Mouse (Mus musculus) intestine, embryonic 14.5 days (tissue): ENCODE measurements around the gene Mrln. TPM values are rescaled to one million over a fixed set of nuclear protein-coding genes. Genes with fewer than 3 reads are reported as not detected.

Experiments
- ATAC-seq: fragments of 200-750 bp; cut with Nextera tagmentation; replicated peaks from 2 replicates; pipeline ENCODE4 v1.8.0; 2017; ENCODE audit warnings: low read depth, moderate number of reproducible peaks, moderate TSS enrichment, moderate library complexity; ENCODE audit not compliant: low FRiP score, low TSS enrichment
- DNase-seq: peaks from one replicate; pipeline ENCODE4 v3.0.0-alpha.2; 2018; ENCODE audit warnings: low spot score
- H3K27ac ChIP-seq: fragments of 300-500 bp; sonication (generic); 2 replicates; pipeline ENCODE4 v1.5.1; 2014; ENCODE audit warnings: low read depth, mild to moderate bottlenecking, control low read depth
- H3K27me3 ChIP-seq: fragments of 300-500 bp; sonication (generic); replicated peaks from 2 replicates; pipeline ENCODE4 v1.6.1; 2014; ENCODE audit warnings: low read length, control low read depth; ENCODE audit not compliant: control insufficient read depth, insufficient read depth
- H3K36me3 ChIP-seq: fragments of 300-500 bp; sonication (generic); 2 replicates; pipeline ENCODE4 v1.6.1; 2014; ENCODE audit warnings: low read length, control low read depth; ENCODE audit not compliant: control insufficient read depth, insufficient read depth
- H3K4me1 ChIP-seq: fragments of 300-500 bp; sonication (generic); replicated peaks from 2 replicates; pipeline ENCODE4 v1.6.1; 2014; ENCODE audit warnings: low read length, control low read depth, mixed read lengths; ENCODE audit not compliant: control insufficient read depth, insufficient read depth
- H3K4me2 ChIP-seq: fragments of 300-500 bp; sonication (generic); 2 replicates; pipeline ENCODE4 v1.6.1; 2014; ENCODE audit warnings: low read length
- H3K4me3 ChIP-seq: fragments of 300-500 bp; sonication (generic); 2 replicates; pipeline ENCODE4 v1.5.1; 2014; ENCODE audit warnings: low read depth, low read length, control low read depth, mixed read lengths
- H3K9ac ChIP-seq: fragments of 300-500 bp; sonication (generic); 2 replicates; pipeline ENCODE4 v1.6.1; 2014; ENCODE audit warnings: mild to moderate bottlenecking, low read length
- H3K9me3 ChIP-seq: fragments of 300-500 bp; sonication (generic); 2 replicates; pipeline ENCODE4 v1.6.1; 2016; ENCODE audit warnings: low read length, control low read depth; ENCODE audit not compliant: control insufficient read depth
- WGBS: fragments of 180-500 bp; shearing (Covaris S2); extraction: QIAGEN DNeasy Blood & Tissue Kit; methylation state at CpG from one replicate; pipeline ENCODE4 v1.1.7; 2014; 5-methylcytosine and 5-hydroxymethylcytosine counted together
- polyA plus RNA-seq: library from polyadenylated mRNA; unstranded; fragments of >200 nt; fragmentation: Nextera tagmentation; extraction: Ambion mirVana; gene quantifications from 2 replicates; pipeline ENCODE4 v1.2.1, GENCODE M21; 2014

Mrln gene
- polyA plus RNA-seq, 1 experiment from 2014 or later = 1.0 TPM

GRCm38 (mm10) chr10:70186136-70186535 lies 18.3 kb upstream of the Mrln start:
- H3K9me3 ChIP-seq = no peaks in the 10 kb centered on the region
- H3K36me3 ChIP-seq = peaks cover 50% of the 10 kb centered on the region
- H3K4me3 ChIP-seq = no peak overlapping the region
- no peaks in the 10 kb centered on the region; the same call in 1 of the 2 replicates for H3K4me1 ChIP-seq
- 69% methylated on average over 9 of the region's 9 CpGs for WGBS
- H3K27me3 ChIP-seq = no peaks in the 10 kb centered on the region
- no peak overlapping the region for H3K27ac ChIP-seq
- DNase-seq (no peak), ATAC-seq (no peak; the same call in 1 of the 2 replicates)
- no peak overlapping the region for H3K4me2 ChIP-seq
- H3K9ac ChIP-seq = no peak overlapping the region

- 90% methylated on average over 7 of the region's 7 CpGs for WGBS
- H3K9me3 ChIP-seq = no peaks in the 10 kb centered on the region
- no peak; the same call in 1 of the 2 replicates for ATAC-seq
- H3K27ac ChIP-seq = no peak overlapping the region
- no peaks in the 10 kb centered on the region for H3K27me3 ChIP-seq
- no peak for DNase-seq
- no peak overlapping the region for H3K9ac ChIP-seq
- no peak overlapping the region for H3K4me3 ChIP-seq
- H3K4me1 ChIP-seq = no peaks in the 10 kb centered on the region; the same call in 1 of the 2 replicates
- peaks cover 50% of the 10 kb centered on the region for H3K36me3 ChIP-seq
- H3K4me2 ChIP-seq = no peak overlapping the region
Observed at GRCm38 (mm10) chr10:70186586-70186985, 17.9 kb upstream of the Mrln start.

DNA sequence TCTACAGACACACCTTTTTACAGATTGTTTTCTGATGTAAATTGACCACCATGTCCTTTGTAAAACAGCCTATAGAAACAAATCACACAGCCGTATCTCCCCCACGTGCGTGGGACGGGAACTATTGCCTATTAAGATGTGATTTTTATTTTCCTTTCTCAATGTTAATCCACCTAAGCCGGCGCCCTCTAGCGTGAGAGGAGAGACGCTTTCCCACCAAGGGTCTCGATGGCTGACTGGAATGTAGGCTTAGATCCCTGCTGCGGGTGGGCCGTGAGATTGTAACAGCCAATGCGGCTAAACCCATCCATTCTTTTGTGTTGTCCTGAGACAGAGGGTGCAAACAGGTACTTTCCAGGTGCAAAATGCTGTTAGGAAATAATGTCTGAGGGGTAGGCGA lies 14.6 kb upstream of the Mrln start:
- Histone ChIP-seq H3K9me3 (no peaks in the 10 kb centered on the region), H3K36me3 (peaks cover 53% of the 10 kb centered on the region), H3K4me2 (no peak overlapping the region), H3K27me3 (no peaks in the 10 kb centered on the region), H3K27ac (no peak overlapping the region), H3K4me3 (no peak overlapping the region), H3K4me1 (no peaks in the 10 kb centered on the region), H3K9ac (no peak overlapping the region)
- no peak for ATAC-seq
- DNase-seq = no peak
- 87% methylated on average over 13 of the region's 13 CpGs for WGBS

GRCm38 (mm10) chr10:70194283-70194682 lies 10.2 kb upstream of the Mrln start:
- H3K4me3 ChIP-seq = no peak overlapping the region
- no peak for ATAC-seq
- H3K27me3 ChIP-seq = no peaks in the 10 kb centered on the region
- no peak overlapping the region for H3K9ac ChIP-seq
- H3K36me3 ChIP-seq = peaks cover 24% of the 10 kb centered on the region
- WGBS = 66% methylated on average over 9 of the region's 9 CpGs
- DNase-seq = no peak
- H3K27ac ChIP-seq = no peak overlapping the region
- H3K9me3 ChIP-seq = no peaks in the 10 kb centered on the region
- no peak overlapping the region for H3K4me2 ChIP-seq
- peaks cover 5% of the 10 kb centered on the region; the same call in 1 of the 2 replicates for H3K4me1 ChIP-seq

DNA sequence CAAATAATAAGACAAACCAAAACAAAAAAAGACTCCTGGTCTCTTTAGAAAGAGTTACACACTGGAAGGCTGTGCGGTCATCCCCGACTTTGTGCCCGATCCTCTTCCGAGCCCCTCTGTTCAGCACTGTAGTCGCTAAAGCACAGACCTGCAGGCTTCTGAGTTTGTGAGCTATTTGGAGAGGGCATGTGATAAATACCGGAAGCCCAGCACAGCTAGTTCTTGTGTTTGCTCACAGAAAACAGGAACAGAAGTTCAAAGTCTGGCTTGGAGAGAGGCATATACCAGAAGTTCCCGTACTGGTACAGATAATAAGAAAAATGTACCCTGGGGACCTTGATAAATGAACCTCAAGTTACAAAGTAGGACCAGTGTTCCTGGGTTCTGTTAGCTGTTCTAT lies 9.2 kb upstream of the Mrln start:
- H3K9ac ChIP-seq = no peak overlapping the region
- ATAC-seq (no peak), DNase-seq (no peak)
- H3K4me1 ChIP-seq = peaks cover 5% of the 10 kb centered on the region; the same call in 1 of the 2 replicates
- no peaks in the 10 kb centered on the region for H3K27me3 ChIP-seq
- 75% methylated on average over 7 of the region's 7 CpGs for WGBS
- peaks cover 15% of the 10 kb centered on the region for H3K36me3 ChIP-seq
- no peaks in the 10 kb centered on the region for H3K9me3 ChIP-seq
- H3K4me2 ChIP-seq = no peak overlapping the region
- H3K27ac ChIP-seq = no peak overlapping the region
- H3K4me3 ChIP-seq = no peak overlapping the region

DNA sequence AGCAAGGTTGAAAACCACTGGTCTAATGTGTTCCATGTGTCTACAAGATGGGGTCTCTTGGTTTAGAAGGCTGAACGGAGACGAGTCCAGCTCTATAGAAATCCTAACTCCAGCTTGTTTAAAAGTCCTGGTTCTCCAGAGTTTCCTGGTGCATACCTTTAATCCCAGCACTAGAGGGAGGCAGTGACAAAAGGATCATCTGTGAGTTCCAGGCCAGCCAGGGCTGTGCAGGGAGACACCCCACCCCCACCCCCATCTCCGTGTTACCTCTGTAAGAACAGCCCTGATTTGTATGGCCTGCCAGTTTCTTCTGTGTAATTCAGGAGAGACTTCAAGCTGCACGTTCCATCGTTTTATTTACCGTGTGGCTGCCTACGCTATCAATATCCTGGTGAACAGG lies 8.7 kb upstream of the Mrln start:
- WGBS = 39% methylated on average over 7 of the region's 7 CpGs
- ATAC-seq (0 out of 2 replicates have a peak, but pooled peaks have one; percentile 49), DNase-seq (no peak)
- Histone ChIP-seq H3K27me3 (no peaks in the 10 kb centered on the region), H3K4me3 (no peak overlapping the region), H3K4me1 (peaks cover 5% of the 10 kb centered on the region; the same call in 1 of the 2 replicates), H3K4me2 (no peak overlapping the region), H3K9me3 (no peaks in the 10 kb centered on the region), H3K9ac (no peak overlapping the region), H3K27ac (no peak overlapping the region), H3K36me3 (peaks cover 15% of the 10 kb centered on the region)

DNA sequence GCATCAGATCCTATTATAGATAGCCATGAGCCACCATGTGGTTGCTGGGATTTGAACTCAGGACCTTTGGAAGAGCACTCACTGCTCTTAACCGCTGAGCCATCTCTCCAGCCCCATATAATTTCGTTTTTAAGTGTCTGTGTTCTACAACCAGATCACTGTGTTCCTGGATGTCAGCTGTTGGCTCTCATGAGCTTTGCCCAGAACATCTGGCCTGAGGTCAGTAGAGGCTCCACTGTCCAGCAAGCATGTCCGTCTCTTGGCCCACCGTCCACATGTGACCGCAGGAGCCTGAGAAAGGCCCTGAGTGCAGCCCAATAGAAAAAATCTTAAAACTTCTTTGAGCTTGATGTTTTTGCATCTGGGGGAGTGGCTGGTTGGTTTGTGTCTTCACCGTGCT lies 7.8 kb upstream of the Mrln start:
- H3K9ac ChIP-seq = no peak overlapping the region
- H3K27me3 ChIP-seq = no peaks in the 10 kb centered on the region
- ATAC-seq = no peak
- 88% methylated on average over 6 of the region's 6 CpGs for WGBS
- peaks cover 13% of the 10 kb centered on the region for H3K36me3 ChIP-seq
- no peak overlapping the region for H3K4me3 ChIP-seq
- no peak overlapping the region for H3K27ac ChIP-seq
- no peaks in the 10 kb centered on the region for H3K9me3 ChIP-seq
- no peak overlapping the region for H3K4me2 ChIP-seq
- peaks cover 5% of the 10 kb centered on the region; the same call in 1 of the 2 replicates for H3K4me1 ChIP-seq
- DNase-seq = no peak

DNA sequence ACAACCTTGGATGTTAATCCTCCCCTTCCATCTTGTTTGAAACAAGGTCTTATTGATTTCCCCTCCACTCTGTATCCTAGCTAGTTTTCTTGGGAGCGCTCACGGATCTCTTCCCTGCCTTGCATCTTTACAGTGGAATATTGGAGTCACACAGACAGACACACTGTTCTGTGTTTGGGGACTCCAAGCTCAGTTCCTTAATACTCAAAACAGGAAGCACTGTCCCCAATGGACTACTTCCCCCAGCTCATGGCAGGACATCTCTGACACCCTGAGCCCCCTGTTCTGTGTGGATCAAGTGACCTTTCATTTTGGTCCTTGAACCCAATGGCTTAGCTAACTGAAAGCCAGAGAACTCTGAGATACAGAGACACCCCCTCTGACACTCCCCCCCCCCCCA lies 6.9 kb upstream of the Mrln start:
- Histone ChIP-seq H3K36me3 (peaks cover 5% of the 10 kb centered on the region), H3K9ac (no peak overlapping the region), H3K4me2 (no peak overlapping the region), H3K9me3 (no peaks in the 10 kb centered on the region), H3K27me3 (no peaks in the 10 kb centered on the region), H3K4me3 (no peak overlapping the region), H3K27ac (no peak overlapping the region), H3K4me1 (peaks cover 5% of the 10 kb centered on the region; the same call in 1 of the 2 replicates)
- no peak for DNase-seq
- WGBS = 70% methylated on average over 2 of the region's 2 CpGs
- ATAC-seq = no peak

GRCm38 (mm10) chr10:70198012-70198411 lies 6.5 kb upstream of the Mrln start:
- Histone ChIP-seq H3K4me2 (no peak overlapping the region), H3K4me1 (peaks cover 5% of the 10 kb centered on the region; the same call in 1 of the 2 replicates), H3K4me3 (no peak overlapping the region), H3K9ac (no peak overlapping the region), H3K9me3 (no peaks in the 10 kb centered on the region), H3K27me3 (no peaks in the 10 kb centered on the region), H3K27ac (no peak overlapping the region), H3K36me3 (0 out of 2 replicates have a peak, but pooled peaks cover 1% of the 10 kb centered on the region)
- DNase-seq (no peak), ATAC-seq (no peak)
- WGBS = 46% methylated on average over 6 of the region's 6 CpGs
